Mouse (Mus musculus) T-helper 2 cell (primary cell): Measurements from ENCODE around the gene Klc1.
"Not testable (repeated sequence)": the region's sequence is repeated elsewhere in the genome, so short reads cannot be mapped to it uniquely, and the experiment has no call there.

Experiments
- in situ Hi-C: fragments of 300-600 bp; cut with MboI, MseI; formaldehyde crosslinking; loops from one replicate; pipeline ENCODE4 v1.15.1; 2025; ENCODE audit warnings: high pct_unique_total_duplicates

The Klc1 gene

DNA sequence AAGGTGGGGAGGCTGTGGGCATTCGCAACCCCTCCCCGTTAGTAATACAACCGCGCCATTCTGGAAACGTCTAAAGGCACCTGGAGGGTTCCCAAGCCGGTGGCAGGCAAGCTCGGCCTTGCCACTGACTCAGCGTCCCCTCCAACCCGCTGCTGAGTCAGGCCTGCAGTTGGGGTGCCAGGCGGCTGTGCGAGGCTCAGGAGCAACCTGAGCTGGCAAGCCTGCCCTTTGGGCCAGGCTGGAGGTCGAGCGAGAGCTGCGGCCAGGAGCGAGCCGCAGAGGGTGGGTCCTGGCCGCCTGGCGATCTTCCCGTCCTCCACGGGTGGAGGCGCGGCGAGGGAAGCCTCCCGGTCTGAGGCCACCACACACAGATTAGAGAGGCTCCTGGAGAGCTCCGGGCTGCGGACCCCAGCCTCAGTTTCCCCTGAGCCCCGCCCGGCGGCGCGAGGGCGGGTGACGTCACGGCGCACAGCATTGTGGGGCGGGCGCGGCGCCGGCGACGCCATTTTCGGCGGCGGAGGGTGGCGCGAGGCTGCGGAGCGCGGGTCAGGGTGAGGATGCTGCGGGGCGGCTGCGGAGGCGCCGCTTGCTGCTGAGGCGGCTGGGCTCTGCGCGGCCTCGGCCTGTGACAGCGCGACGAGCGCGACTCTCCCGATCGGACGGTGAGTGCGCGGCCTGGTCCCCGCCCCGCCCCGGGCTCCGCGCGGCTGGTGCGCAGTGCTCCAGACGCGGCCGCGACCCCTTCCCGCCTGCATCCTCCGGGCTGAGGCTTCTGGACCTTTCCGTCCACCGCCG, at the start of gene Klc1:
Gene Klc1, plus strand, starts transcription at position 469 of the 795 bp plus-strand sequence.
- in situ Hi-C loops: no loop called here

DNA sequence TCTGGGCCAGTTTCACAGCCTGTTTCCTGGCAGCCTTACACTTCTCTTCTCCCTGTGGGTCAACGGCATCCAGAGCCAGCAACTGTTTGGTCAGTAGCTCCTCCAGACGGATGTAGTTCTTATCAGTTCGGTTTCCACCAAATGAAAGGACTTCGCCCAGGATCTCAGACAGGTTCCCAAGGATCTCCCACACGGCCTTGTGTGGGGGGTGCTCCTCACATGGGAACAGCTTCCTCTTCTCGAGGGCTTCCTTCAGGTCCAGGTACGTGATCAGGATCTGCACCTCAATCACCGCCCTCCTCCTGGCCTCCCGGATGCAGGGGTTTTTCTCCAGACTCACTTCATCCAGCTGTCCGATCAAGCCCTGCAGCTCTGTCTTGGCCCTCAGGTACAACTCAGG, 48.6 kb upstream of the Klc1 start:
- in situ Hi-C loops: no loop called here

DNA sequence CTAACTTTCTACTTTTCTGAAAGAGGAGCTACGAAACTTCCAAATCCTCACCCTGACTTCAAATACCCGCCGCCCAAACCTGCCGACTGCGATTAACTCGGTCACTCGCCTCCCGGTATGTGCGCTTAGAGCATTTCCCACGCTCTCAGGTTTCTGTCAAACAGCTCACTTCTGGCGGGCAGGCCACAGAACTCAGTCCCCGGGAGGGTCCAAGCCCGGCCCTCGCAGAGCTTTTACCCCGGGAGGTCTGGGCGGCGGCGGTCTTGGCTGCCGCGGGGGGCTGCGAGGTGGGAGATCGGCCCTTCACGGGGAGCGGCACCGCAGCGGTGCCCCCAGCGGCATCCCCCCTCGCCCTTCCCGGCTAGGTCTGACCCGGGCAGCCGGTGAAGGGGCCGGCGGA, 46.2 kb upstream of the Klc1 start:
- in situ Hi-C loops: no loop called here

DNA sequence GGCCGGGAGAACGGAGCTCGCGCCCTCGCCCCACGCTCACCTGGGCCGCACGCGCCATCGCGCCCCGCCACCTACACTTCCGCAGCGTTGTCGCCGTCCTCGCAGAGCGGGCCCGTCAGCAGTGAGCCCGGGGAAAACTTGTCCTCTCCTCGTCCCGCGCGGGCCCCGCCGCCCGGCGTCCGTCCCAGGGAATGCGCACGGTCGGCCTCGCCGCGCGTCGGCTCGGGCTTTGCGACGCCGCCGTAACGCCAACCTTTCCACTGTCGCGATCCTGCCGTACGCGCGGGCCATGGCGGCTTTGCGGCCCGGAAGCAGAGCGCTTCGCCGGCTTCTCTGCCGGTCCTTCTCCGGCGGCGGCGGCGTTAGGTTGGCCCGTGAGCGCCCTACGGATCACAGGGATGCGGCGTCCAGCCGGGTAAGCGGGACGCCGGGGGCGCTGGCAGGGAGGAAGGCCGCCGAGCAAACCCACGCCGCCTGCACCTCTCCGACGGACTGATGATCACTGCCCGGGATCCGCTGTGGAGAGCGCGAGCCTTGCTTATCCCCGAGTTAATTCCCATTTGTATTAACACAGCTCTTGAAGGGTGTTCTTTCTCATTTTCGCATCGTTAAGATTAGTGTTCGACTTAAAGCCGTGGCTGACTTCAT, 45.5 kb upstream of the Klc1 start, which contains the start of the genes Bag5 and Apopt1:
Gene Bag5, minus strand, starts transcription at position 254 of the 648 bp plus-strand sequence.
Gene Apopt1, plus strand, starts transcription at position 258 of the 648 bp plus-strand sequence.
- in situ Hi-C loops: no loop called here

DNA sequence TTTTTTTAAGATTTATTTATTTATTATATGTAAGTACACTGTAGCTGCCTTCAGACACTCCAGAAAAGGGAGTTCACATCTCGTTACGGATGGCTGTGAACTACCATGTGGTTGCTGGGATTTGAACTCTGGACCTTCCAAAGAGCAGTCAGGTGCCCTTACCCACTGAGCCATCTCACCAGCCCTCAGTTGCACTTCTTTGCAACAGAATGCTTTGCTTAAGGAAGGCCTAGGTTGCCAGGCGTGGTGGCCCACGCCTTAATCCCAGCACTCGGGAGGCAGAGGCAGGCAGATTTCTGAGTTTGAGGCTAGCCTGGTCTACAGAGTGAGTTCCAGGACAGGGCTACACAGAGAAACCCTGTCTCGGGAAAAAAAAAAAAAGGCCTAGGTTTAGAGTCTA, 44.8 kb upstream of the Klc1 start:
- in situ Hi-C loops: not testable (repeated sequence)

DNA sequence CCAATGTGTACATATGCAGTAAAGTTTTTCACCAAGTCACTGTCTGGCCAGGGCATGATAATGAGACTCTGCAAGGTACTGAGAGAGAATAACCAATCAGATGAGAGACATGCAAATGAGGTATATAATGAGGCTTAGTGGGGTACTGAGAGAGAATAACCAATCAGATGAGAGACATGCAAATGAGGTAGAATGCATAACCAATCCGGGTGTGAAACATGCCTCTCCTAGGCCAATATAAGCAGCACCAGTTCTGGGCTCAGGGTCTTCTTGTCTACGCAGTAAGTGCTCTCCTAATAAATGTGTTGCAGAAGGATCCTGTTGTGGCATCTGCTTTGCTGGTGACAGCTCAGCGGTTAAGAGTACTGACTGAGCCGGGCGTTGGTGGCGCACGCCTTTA, 42.1 kb upstream of the Klc1 start:
- in situ Hi-C loops: no loop called here

DNA sequence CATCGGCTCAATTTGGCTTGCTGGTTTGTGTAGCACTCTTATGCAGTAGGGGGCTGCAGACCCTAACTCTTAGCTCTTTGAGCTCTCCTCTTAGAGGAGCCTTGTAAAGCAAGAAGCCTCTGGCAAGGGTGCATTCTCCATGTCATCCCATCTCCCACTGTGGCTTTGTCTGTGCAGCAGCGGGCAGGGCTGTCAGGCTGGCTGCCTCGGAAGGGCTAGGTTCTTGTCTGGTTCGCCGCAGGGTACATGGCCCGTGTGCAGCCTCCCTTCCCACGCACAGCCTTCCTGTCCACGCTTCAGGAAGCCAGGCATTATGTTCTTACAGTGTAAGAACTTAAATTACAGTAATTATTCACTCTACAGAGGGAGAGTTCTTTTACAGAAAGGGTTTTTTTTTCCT, 40.0 kb upstream of the Klc1 start:
- in situ Hi-C loops: no loop called here

DNA sequence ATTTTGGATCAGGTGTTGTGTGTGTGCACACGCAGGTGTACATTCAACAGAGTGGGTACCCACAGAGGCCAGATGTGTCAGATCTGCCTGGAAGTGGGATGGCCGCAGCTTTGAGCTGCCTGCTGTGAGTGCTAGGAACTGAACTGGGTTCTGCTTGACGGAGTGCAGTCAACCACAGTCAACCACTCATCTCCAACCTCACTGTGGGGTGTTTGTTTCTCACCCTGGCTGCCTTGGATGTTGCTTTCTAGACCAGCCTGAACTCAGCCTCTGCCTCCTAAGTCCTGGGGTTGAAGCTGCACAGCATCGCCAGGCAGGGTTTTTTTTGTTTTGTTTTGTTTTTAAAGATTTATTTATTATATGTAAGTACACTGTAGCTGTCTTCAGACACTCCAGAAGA, 38.4 kb upstream of the Klc1 start:
- in situ Hi-C loops: no loop called here

DNA sequence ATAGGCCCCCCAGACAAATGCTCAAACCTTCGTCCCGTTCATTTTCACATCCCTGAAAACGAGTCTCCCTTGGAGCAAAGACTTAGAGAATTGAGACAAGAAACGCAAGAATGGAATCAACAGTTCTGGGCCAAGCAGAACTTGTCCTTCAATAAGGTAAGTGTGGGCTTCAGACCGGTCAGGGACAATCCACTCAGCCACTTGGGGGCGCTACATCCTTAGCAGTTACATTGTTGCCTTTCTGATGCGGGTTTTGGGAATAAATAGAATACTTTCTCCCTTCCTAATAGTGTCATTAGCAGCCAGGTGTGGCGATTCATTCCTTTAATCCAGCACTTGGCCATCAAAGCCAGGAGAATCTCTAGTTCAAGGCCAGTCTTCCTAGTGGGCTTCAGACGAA, 36.0 kb upstream of the Klc1 start:
- in situ Hi-C loops: no loop called here

DNA sequence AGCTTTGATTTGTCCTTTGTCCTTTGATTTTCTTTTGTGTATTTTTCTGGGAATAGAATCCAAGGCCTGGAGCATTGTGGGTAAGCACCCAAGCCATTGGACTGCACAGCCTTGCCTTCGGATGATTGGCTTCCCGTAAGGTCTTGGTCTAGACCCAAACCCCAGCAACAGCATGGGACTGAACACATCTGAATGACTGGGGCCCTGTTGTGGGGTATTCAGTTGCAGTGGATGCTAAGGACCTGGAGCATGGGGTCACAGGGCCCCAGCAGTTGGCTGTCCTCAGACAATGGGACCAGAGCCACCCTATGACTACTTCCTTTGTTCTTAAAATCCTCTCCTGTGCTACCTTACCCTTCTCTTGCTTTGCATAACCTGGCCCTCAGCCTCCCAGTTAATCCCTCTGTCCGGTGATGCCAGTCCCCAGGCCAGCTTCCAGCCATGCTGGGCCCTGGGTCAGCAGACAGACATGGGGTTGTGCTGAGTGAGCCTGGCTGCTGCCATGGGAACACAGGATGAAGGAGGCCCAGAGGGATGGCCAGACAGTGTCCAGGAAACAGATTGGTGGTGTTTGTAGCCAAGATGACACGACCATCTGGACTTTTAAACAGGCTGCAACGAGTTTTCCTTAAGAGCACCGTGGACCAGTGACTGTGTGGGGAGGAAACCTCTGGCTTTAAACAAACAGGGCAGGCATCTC, 33.9 kb upstream of the Klc1 start:
- in situ Hi-C loops: no loop called here

DNA sequence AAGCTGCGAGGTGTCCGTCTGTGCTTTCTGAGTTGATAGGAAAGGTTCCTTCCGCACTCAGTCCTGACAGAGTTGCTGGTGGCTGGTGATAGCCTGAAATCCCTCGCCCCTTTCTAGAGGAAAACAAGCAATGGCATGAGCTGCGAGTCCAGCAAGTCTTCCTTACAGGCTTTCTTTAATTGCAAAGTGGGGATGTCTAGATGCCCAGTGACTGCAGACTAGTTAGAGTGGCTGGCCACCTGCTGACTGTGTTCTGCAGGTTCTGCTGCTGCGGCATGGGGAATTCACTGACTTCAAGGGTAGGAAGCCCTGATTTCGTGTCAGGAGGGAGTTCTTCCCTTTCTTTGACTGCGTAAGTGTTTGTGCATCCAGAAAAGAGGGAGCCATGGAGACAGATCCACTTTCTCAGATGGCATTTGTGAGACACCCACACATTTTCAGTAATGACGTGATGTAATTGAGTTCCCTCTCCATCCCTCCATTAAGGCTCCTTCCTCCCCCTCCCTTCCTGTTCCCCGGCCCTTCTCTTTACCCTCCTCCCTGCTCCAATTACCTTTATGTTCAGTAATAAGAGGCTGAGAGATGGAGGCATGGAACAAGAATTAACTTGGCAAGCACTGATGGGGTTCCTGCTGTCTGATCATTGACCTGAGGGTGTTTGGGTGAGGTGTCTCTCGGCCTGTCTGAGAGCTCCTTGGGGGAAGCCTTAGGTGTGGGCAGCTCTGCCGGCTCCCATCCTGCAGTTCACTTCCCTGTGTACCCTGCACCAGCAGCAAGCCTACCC, 33.1 kb upstream of the Klc1 start:
- in situ Hi-C loops: no loop called here

DNA sequence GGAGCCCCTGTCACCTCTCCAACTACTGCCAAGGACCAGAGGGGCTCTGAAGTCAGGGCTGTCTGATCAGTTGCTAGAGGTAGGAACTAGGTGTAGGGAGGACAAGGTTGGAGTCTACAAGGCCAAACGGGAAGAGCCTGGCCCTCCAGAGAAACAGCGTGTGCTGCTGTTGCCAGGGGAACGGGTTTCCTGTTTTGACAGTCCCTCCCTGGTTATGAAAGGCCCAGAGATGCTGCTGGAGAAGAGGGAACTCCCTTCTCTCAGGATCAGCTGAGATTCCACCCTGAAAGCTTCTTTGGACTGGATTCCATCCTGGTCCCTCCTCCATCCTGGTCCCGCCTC, 32.6 kb upstream of the Klc1 start:
- in situ Hi-C loops: no loop called here

DNA sequence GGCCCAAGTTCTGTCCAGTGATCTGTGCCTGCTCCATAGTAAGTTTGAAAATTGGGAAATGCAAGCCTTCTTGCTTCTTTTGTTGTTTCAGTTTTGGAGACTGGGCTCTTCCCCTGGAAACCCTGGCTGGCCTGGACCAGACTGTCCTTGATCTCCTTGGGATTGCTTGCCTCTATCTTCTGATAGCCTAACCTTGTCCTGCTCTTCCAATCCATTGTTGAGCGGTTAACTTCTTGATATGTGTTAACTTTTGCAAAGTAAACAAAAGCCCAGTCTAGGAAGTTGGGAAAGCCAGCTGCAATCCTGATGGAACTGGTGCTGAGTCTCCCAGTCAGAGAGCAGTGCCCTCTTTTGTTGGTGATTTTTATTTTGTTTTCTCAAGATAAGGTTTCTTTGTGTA, 30.7 kb upstream of the Klc1 start:
- in situ Hi-C loops: no loop called here

DNA sequence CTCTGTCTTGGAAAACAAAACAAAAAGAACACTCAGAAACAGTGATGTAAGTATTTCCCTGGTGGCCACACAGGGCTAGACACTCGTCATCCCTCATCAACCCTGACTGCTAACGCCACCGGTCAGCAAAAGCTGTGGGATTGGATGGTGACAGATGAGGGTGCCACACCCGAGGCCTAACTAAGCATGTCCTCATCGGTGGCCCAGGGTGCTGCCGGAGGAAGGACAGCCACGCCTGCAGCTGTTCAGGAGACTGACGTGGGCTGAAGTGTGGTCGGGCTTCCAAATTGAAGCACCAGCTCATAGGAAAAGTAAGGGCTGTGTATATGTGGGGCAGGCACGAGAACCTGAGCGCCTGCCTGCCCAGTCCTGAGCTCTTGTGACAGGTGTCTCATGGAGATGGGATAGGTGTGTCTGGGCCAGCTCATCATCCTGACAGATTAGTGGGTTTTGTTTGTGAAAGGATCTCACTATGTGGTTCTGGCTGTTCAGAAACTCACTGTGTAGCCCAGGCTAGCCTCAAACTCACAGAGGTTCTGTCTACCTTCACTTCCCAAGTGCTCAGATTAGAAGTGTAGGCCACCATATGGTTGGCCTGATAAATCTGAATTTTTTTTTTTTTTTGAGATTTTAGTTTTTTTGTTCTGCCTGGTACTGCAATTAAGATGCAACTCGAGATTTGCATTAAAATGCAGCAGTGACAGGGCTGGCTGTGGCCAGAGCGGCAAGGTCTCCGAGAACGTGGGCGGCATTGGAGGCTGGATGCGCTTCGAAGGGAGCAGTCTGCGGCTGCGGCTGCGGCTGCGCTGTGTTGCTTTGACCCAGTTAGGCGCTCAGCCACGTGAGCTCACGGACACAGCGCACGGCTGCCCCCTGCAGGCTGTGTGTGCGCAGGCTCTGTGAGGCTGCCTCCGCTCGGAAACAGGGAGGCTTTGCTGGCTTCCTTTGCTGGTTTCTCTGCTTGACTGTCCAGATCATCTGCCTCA, 26.5 kb upstream of the Klc1 start:
- in situ Hi-C loops: no loop called here

DNA sequence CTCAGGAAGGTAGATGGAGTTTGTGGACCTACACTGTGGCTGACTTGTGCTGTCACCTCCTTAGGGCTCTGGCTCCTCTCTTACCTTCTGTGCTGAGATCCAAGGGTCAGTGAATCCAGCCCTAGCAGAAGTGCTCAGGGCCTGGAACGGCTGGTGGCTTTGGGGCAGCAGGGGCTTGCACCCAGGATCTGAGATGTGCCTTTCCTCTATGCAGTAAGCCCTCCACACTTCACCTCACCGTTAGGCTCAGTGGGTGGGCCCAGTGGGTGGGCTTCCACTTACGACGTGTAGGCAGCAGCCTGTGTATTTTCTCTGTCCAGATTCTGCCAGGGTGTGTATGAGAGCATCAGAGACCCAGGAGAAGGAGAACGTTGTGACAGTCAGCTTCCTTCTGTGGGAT, 25.7 kb upstream of the Klc1 start:
- in situ Hi-C loops: no loop called here

DNA sequence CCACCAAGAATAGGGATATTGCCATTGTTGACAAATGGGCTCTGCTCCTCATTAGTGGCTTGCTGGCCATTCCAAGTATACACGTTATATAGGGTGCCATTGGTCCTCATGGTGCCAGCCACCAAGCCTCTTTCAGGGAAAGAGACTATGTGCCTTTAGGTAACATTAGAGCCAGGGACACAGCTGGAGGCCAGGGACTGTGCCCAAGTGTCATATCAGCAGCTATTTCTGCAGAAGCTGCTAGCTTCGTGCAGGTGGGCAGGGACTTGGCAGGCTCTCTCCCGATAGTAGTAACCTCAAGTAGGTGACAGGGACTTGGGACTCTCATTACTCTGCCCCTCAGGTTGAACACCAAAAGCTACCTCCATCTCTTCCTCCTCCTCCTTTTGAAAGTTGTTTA, 23.7 kb upstream of the Klc1 start:
- in situ Hi-C loops: no loop called here

DNA sequence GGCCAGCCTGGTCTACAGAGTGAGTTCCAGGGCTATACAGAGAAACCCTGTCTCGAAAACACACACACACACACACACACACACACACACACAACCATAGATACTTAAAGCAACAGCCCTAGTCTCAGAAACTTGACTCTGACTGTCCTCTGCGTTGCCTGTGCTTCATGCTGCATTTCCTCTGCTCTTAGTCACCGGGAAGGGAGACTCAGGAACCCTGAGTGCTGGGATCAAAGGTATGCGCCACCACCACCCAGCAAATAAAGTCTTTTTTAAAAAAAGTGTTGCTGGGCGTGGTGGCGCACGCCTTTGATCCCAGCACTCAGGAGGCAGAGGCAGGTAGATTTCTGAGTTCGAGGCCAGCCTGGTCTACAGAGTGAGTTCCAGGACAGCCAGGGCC, 22.0 kb upstream of the Klc1 start:
- in situ Hi-C loops: not testable (repeated sequence)

DNA sequence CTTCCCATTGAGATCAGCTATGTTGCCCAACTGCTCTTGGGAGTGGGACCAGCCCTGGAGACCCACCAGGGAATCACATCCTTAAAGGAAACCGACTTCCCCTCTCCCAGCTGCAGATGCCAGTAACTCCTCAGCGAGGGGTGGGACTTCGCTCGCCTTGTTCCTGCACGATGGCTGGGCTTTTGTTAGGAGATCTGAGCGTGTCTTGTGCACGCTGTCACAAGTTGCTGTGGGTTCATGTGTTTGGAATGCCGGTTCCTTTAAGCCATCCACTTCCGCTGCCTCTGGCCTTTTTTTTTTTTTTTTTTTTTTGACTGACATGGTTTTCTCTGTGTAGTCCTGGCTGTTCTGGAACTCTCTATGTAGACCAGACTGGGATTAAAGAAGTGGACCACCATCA, 21.3 kb upstream of the Klc1 start:
- in situ Hi-C loops: no loop called here

DNA sequence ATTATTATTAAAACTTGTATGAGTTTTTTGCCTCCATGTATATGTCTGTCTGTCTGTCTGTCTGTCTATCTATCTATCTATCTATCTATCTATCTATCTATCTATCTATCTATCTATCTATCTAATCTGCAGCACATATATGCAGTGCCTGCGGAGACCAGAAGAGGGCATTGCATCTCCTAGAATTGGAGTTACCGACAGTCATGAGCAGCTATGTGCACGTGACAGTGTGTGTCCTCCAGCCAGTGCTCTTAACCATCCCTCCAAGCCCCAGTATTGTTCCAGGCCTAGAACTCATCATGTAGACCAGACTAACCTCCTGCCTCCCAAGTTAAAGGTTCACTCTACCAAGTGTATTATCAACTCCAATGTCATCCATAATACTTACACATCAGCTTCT, 19.9 kb upstream of the Klc1 start:
- in situ Hi-C loops: no loop called here

DNA sequence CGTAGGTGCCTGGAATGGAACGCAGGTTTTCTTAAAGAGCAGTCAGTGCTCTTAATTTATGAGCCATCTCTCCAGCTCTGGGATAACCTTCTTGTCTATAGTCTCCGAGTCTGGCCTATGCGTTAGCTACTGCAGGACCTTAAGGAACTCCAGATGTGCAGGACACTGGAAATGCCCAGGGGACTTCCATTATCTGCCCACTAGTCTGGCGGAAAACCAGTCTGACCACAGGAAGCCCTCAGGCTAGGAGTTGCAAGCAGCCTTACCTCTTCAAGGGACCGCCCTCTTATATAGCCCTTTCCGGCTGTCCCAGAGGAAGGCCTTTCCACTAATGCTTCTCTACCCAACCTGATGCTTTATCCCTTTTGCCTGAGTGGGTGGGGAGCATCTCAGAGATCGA, 17.3 kb upstream of the Klc1 start:
- in situ Hi-C loops: no loop called here

DNA sequence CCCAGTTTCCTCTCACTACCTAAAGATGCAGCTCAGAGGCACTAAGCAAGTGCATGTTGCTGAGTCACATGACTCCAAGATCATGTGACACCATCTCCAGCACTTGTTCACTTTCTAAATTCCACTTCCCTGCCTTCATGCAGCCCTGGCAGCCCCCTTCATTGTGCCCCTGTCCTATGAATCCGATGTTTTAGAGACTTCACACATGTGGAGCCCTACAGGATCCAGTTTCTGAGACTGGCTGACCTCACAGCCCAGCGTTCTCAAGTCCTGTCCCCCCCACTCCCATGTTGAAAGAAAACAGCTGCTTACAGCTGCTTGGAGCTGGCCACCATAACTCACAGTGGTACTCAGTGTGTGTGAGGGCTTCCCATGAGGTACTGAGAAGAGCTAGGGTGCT, 15.2 kb upstream of the Klc1 start:
- in situ Hi-C loops: no loop called here
